Mouse (Mus musculus) lung, postnatal 14 days (tissue): ENCODE measurements around the gene 2810004N23Rik.

ENCODE experiments used
- DNase-seq: peaks from one replicate; pipeline ENCODE4 v3.0.0; 2021

The 2810004N23Rik gene

GRCm38 (mm10) chr8:124862321-124863162, at the start of gene 2810004N23Rik, which contains the start of gene Gnpat:
Gene 2810004N23Rik, minus strand, starts transcription at chr8:124863120.
Gene Gnpat, plus strand, starts transcription at chr8:124863033.
- DNase-seq, result peak; percentile 95

- DNase-seq, result no peak
Observed at GRCm38 (mm10) chr8:124911938-124912872, 49.3 kb upstream of the 2810004N23Rik start.

DNA sequence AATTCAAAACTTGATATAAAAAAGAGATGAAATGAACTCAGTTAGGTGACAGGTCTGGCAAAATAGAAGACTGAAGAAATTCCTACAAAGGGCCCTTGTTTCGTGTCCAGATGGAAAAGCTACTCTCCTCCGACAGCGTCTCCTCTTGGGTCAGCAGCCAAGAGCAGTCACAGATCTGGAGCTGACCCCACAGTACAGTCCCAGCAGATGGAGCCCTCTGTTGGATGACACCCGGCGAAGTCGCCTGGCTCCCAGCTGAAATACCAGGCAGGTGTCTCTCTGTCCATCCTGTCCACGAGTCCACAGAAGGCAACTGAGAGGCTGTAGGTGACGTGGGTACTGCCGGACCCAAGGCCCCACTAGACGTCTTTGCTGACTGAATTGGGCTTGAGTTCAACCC, 47.4 kb upstream of the 2810004N23Rik start:
- DNase-seq, result no peak

- no peak for DNase-seq
Observed at GRCm38 (mm10) chr8:124909936-124910335, 47.0 kb upstream of the 2810004N23Rik start.

- DNase-seq, result no peak
Observed at GRCm38 (mm10) chr8:124905482-124905881, 42.6 kb upstream of the 2810004N23Rik start.

- no peak for DNase-seq
Observed at GRCm38 (mm10) chr8:124903198-124903597, 40.3 kb upstream of the 2810004N23Rik start.

DNA sequence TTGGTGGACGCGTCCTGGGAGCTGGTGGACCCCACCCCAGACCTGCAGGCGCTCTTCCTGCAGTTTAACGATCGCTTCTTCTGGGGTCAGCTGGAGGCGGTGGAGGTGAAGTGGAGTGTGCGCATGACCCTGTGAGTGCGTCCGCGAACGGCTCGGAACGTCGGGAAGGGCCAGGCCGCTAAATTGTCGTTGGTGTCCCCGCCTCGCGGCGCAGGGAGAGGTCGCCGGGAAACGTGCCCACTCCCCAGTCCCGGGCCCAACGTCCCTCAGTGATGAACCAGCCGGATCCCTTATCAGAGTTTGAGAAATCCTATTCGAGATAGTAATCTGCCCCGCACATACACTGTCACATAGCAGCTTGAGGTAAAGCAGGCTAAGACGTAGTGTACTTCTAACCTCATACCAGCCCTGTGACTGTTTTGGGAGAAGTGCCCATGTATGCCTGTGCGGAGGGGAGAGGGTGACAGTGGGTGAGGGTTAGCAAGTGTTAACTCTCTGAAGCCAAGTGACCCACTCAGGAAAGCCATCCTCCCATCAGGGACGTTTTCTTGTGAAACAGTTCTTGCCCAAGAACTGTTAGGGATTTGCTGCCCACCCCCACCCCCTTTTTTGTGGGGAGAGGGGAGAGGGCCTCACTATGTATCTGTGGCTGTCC, 35.5 kb upstream of the 2810004N23Rik start:
- no peak for DNase-seq

- peak; percentile 98 for DNase-seq
Observed at GRCm38 (mm10) chr8:124897386-124898250, 34.7 kb upstream of the 2810004N23Rik start, which contains the start of the genes Exoc8 and Sprtn. Gene Exoc8, minus strand, starts transcription at chr8:124897705. Gene Sprtn, plus strand, starts transcription at chr8:124897886.

- peak; percentile 86 for DNase-seq
Observed at GRCm38 (mm10) chr8:124896632-124897385, 33.9 kb upstream of the 2810004N23Rik start.

- DNase-seq, result no peak
Observed at GRCm38 (mm10) chr8:124896010-124896631, 33.2 kb upstream of the 2810004N23Rik start.

- no peak for DNase-seq
Observed at GRCm38 (mm10) chr8:124892596-124892995, 29.7 kb upstream of the 2810004N23Rik start.

- no peak for DNase-seq
Observed at GRCm38 (mm10) chr8:124888385-124888784, 25.5 kb upstream of the 2810004N23Rik start.

- DNase-seq, result no peak
Observed at GRCm38 (mm10) chr8:124878946-124879526, 16.1 kb upstream of the 2810004N23Rik start.

GRCm38 (mm10) chr8:124878141-124878540, 15.2 kb upstream of the 2810004N23Rik start:
- DNase-seq, result no peak

DNA sequence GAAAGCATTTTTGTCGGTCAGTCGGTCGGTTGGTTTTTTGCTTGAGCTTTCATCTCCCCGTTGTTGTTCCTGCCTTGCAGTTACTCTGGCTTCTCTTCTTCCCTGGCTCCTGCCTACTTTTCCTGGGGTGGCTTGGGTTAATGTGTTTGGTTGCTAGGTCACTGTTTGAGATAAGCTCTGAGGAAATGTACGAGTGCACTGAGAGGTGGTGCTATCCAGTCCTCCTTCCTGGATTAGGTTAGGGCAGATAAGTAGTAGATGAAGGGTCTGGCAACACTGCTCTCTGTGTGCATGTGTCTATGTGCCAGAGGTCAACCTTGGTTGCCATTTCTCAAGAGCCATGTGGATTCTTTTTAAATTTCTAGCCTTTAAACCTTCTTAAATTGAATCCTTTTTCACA, 9.8 kb upstream of the 2810004N23Rik start:
- DNase-seq, result no peak

GRCm38 (mm10) chr8:124872081-124872480, 9.2 kb upstream of the 2810004N23Rik start:
- DNase-seq, result no peak

GRCm38 (mm10) chr8:124871474-124871873, 8.6 kb upstream of the 2810004N23Rik start:
- no peak for DNase-seq

DNA sequence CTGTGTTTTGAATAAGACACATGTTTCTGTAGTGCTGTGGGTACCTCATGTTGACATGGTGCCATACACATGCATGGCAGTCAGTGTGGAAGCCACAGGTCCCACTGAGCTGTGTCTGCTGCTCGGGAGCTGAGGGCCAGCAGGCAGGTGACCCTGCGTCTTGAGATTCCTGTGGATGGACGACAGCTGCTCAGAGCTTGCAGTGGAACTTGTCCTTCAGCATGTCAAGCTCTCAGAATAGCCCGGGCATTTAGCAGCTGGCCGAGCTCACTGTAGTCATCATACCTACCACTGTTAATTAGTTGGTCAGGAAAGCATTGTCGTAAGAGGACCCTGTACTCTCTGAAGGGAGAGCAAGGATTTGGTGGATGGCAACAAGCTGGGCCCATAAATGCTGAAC, 6.8 kb upstream of the 2810004N23Rik start:
- DNase-seq, result no peak

DNA sequence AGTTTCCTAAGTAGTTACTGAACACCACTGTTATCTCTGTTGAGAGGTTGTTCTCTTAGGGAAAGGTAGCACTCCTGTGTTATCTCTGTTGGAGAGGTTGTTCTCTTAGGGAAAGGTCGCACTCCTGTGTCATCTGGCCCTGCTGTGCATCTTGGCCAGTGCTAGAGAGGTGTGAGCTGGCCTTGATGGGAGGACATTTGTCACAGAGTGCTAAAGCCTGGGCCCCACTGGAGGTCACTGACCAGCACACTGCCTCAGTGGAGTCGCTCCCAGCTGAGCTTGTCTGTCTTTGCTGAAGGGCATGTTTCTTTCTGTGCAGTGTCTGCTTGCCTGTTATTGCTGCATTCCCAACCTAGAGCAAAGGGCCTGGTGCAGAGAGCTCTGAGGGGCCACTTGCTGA, 4.2 kb upstream of the 2810004N23Rik start:
- no peak for DNase-seq

DNA sequence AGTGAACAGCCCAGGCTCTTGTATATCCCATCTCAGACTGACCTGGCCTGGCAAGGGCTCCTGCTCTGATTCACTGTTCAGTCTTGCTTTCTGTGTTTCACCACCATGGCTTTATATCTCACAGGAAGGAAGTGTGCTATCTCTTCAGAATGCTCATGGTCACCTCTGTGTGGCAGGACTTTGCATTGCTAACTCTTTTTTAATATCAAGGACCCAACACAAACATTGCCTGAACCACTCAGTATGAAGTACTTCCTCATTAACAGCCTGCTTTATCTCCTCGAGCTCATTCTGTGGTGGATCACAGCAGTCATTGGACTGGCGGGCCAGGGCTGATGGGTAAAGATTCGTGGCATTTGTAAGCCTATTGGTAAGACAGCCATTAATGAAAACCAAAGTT, 3.7 kb upstream of the 2810004N23Rik start:
- DNase-seq, result no peak
